Mouse (Mus musculus): ENCODE data around the gene Fam205a4. TPM values are rescaled to one million over a fixed set of nuclear protein-coding genes. Genes with fewer than 3 reads are reported as not detected.

Fam205a4 gene
- polyA plus RNA-seq (2014; fragmentation: Illumina TruSeq; extraction: RNeasy Lipid Tissue Mini Kit (QIAGEN cat#74804); ENCODE audit: low read depth, low replicate concordance) = 1.5 TPM

GRCm38 (mm10) chr4:41965758-41966157 is at the start of gene Fam205a4:
Gene Fam205a4, plus strand, starts transcription at chr4:41966058.

DNA sequence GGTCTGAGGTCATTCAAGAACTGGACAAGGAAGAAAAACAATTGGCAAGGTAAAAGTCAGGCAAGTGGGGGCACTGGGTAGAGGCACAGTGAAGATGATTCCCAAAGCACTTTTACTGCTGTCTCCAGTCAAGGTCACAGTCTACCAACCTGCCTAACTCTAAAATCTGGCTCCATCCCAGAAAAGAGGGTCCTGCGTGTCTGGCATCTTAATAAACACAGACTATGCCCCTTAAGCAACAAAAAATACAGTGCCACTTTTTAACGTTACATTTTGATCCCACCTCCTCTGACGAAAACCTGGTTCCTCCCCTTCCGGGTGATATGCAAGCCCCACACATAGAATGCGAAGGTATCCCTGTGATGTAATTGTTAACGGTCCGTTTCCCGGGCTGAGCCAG is 24.6 kb upstream of the Fam205a4 start, which contains the start of gene Gm20878:
Gene Gm20878 (plus strand): TSS at position 301 of the 400 bp plus-strand sequence.

Other genes with a start within 250 kb of the Fam205a4 start
- gene Dctn3, start 242.9 kb upstream of the Fam205a4 start, polyA plus RNA-seq (2014; fragmentation: Illumina TruSeq; extraction: RNeasy Lipid Tissue Mini Kit (QIAGEN cat#74804); ENCODE audit: low read depth, low replicate concordance) = 42.9 TPM
- not detected for gene Arid3c, start 234.9 kb upstream of the Fam205a4 start, polyA plus RNA-seq (2014; fragmentation: Illumina TruSeq; extraction: RNeasy Lipid Tissue Mini Kit (QIAGEN cat#74804); ENCODE audit: low read depth, low replicate concordance)
- gene Galt, start 210.8 kb upstream of the Fam205a4 start, polyA plus RNA-seq (2014; fragmentation: Illumina TruSeq; extraction: RNeasy Lipid Tissue Mini Kit (QIAGEN cat#74804); ENCODE audit: low read depth, low replicate concordance) = 2.4 TPM
- gene Sigmar1, start 209.9 kb upstream of the Fam205a4 start, polyA plus RNA-seq (2014; fragmentation: Illumina TruSeq; extraction: RNeasy Lipid Tissue Mini Kit (QIAGEN cat#74804); ENCODE audit: low read depth, low replicate concordance) = 48.6 TPM
- 4.1 TPM for gene Ccl27a, start 191.8 kb upstream of the Fam205a4 start, polyA plus RNA-seq (2014; fragmentation: Illumina TruSeq; extraction: RNeasy Lipid Tissue Mini Kit (QIAGEN cat#74804); ENCODE audit: low read depth, low replicate concordance)
- not detected for gene Gm21541, start 62.4 kb upstream of the Fam205a4 start, polyA plus RNA-seq (2014; fragmentation: Illumina TruSeq; extraction: RNeasy Lipid Tissue Mini Kit (QIAGEN cat#74804); ENCODE audit: low read depth, low replicate concordance)
- not detected for gene Gm20878, start 24.5 kb upstream of the Fam205a4 start, polyA plus RNA-seq (2014; fragmentation: Illumina TruSeq; extraction: RNeasy Lipid Tissue Mini Kit (QIAGEN cat#74804); ENCODE audit: low read depth, low replicate concordance)
- gene Gm21093, start 68.7 kb downstream of the Fam205a4 start, polyA plus RNA-seq (2014; fragmentation: Illumina TruSeq; extraction: RNeasy Lipid Tissue Mini Kit (QIAGEN cat#74804); ENCODE audit: low read depth, low replicate concordance) = not detected
- gene Gm3893, start 125.1 kb downstream of the Fam205a4 start, polyA plus RNA-seq (2014; fragmentation: Illumina TruSeq; extraction: RNeasy Lipid Tissue Mini Kit (QIAGEN cat#74804); ENCODE audit: low read depth, low replicate concordance) = not detected
- not detected for gene Gm13304, start 148.8 kb downstream of the Fam205a4 start, polyA plus RNA-seq (2014; fragmentation: Illumina TruSeq; extraction: RNeasy Lipid Tissue Mini Kit (QIAGEN cat#74804); ENCODE audit: low read depth, low replicate concordance)
- gene Gm13306, start 187.4 kb downstream of the Fam205a4 start, polyA plus RNA-seq (2014; fragmentation: Illumina TruSeq; extraction: RNeasy Lipid Tissue Mini Kit (QIAGEN cat#74804); ENCODE audit: low read depth, low replicate concordance) = not detected
- gene Gm13305, start 202.5 kb downstream of the Fam205a4 start, polyA plus RNA-seq (2014; fragmentation: Illumina TruSeq; extraction: RNeasy Lipid Tissue Mini Kit (QIAGEN cat#74804); ENCODE audit: low read depth, low replicate concordance) = not detected

Data from adrenal gland, adult 10 weeks (tissue).